8 mouse cellular contexts compared by ENCODE assay signal in genomic region chr14:76110396-76111221, GRCm38 (mm10). TPM values are rescaled to one million over a fixed set of nuclear protein-coding genes. Genes with fewer than 3 reads are reported as not detected.
DNase-seq lines count a peak whose midpoint lies in the region; ATAC-seq lines count a peak whose summit lies in the region.

Gpalpp1 (minus strand) TSS chr14:76110760.
Nufip1 (plus strand) TSS chr14:76110891.

- H3K9ac ChIP-seq in forebrain, embryonic 14.5 days (ENCODE audit: low read length), result peak within 1 kb of the TSS; percentile 80
- H3K9ac ChIP-seq in neural tube, embryonic 15.5 days (replicated peaks), result peak within 1 kb of the TSS; percentile 71

- DNase-seq in ES-CJ7 (ENCODE audit: low read depth, low spot score), result peak; percentile 96
- DNase-seq in cerebellum, adult 11 months, result peak; percentile 83
- peak; percentile 99 for DNase-seq in forebrain, embryonic 14.5 days (ENCODE audit: low spot score)
- DNase-seq in heart, postnatal 14 days, result peak; percentile 77 to 89
- DNase-seq in layer of hippocampus, adult 11-12 months (ENCODE audit: low spot score), result peak; percentile 94
- peak; percentile 89 to 92 for DNase-seq in lung, adult 18-20 months
- peak; percentile 92 for DNase-seq in testis, postnatal 14 days (ENCODE audit: low spot score)

- H3K27ac ChIP-seq in forebrain, embryonic 14.5 days (ENCODE audit: low read depth, low read length), result peak within 1 kb of the TSS; percentile 58
- H3K27ac ChIP-seq in neural tube, embryonic 15.5 days (replicated peaks), result peak within 1 kb of the TSS; percentile 87

- peaks cover 10% of the 10 kb centered on the region for H3K4me1 ChIP-seq in forebrain, embryonic 14.5 days (ENCODE audit: control insufficient read depth, insufficient read depth, low read length)
- peaks cover 26% of the 10 kb centered on the region for H3K4me1 ChIP-seq in neural tube, embryonic 15.5 days

- no peaks in the 10 kb centered on the region for H3K9me3 ChIP-seq in forebrain, embryonic 14.5 days (replicated peaks; ENCODE audit: control insufficient read depth, low read length)
- H3K9me3 ChIP-seq in neural tube, embryonic 15.5 days (replicated peaks), result no peaks in the 10 kb centered on the region

- WGBS in forebrain, embryonic 14.5 days, result under 1% methylated on average over 69 of the region's 69 CpGs
- under 1% methylated on average over 69 of the region's 69 CpGs for whole genome bisulfite sequencing in neural tube, embryonic 15.5 days

- peak; percentile 99 for ATAC-seq in forebrain, embryonic 14.5 days
- peak; percentile 99 for ATAC-seq in neural tube, embryonic 15.5 days (ENCODE audit: low FRiP score)

- peak within 1 kb of the TSS; percentile 86 for H3K4me3 ChIP-seq in forebrain, embryonic 14.5 days (ENCODE audit: low read depth, low read length)
- peak within 1 kb of the TSS; percentile 88 for H3K4me3 ChIP-seq in neural tube, embryonic 15.5 days (replicated peaks)

- H3K4me2 ChIP-seq in forebrain, embryonic 14.5 days (ENCODE audit: low read length), result peak within 1 kb of the TSS; percentile 83
- H3K4me2 ChIP-seq in neural tube, embryonic 15.5 days, result peak within 1 kb of the TSS; percentile 88

- H3K27me3 ChIP-seq in forebrain, embryonic 14.5 days (replicated peaks; ENCODE audit: control insufficient read depth, insufficient read depth, low read length), result no peaks in the 10 kb centered on the region
- H3K27me3 ChIP-seq in neural tube, embryonic 15.5 days (replicated peaks), result no peaks in the 10 kb centered on the region

- H3K36me3 ChIP-seq in forebrain, embryonic 14.5 days (ENCODE audit: control insufficient read depth, insufficient read depth, low read length), result peaks cover 28% of the 10 kb centered on the region
- peaks cover 31% of the 10 kb centered on the region for H3K36me3 ChIP-seq in neural tube, embryonic 15.5 days

- intact Hi-C loops in heart, postnatal 14 days (cut with DNase I), result no loop called here

RNA-seq across cellular contexts. Expression of gene Gpalpp1, which starts in this region (rescaled TPM):
- polyA plus RNA-seq in forebrain, embryonic 14.5 days (2014; fragmentation: Nextera tagmentation; extraction: Ambion mirVana), result 13.0 and 14.3 TPM in 2 replicates
- total RNA-seq in heart, postnatal 14 days (2021), result 10 to 100 TPM; 11.7 to 12.2 TPM
- polyA plus RNA-seq in neural tube, embryonic 15.5 days (2015; fragmentation: Nextera tagmentation; extraction: Ambion mirVana), result 9.5 and 10.0 TPM in 2 replicates

RNA-seq across cellular contexts. Expression of gene Nufip1, which starts in this region (rescaled TPM):
- polyA plus RNA-seq in forebrain, embryonic 14.5 days (2014; fragmentation: Nextera tagmentation; extraction: Ambion mirVana), result 13.8 and 15.0 TPM in 2 replicates
- 1 to 10 TPM; 3.1 to 3.6 TPM for total RNA-seq in heart, postnatal 14 days (2021)
- polyA plus RNA-seq in neural tube, embryonic 15.5 days (2015; fragmentation: Nextera tagmentation; extraction: Ambion mirVana), result 12.1 and 14.1 TPM in 2 replicates

Comparison
In these comparisons a context has a peak if more than half of its experiments do, and no peak if none do; other contexts are left out.
1. Peak in every context shown above with its lines: DNase-seq, ATAC-seq, H3K4me3 ChIP-seq and H3K27ac ChIP-seq.